Mouse (Mus musculus): Measurements from ENCODE around the gene Sox30.

Sox30 gene

GRCm38 (mm10) chr11:46055896-46056769 is 76.0 kb downstream of the Sox30 start, which contains the start of gene Adam19:
Gene Adam19, plus strand, starts transcription at chr11:46055992.
- DNase-seq (ENCODE audit: low spot score) = peak; percentile 30

GRCm38 (mm10) chr11:46056770-46057411 is 76.8 kb downstream of the Sox30 start:
- no peak for DNase-seq (ENCODE audit: low spot score)

- DNase-seq (ENCODE audit: low spot score) = no peak
Observed at GRCm38 (mm10) chr11:46058011-46058410, 77.9 kb downstream of the Sox30 start.

GRCm38 (mm10) chr11:46058916-46059315 is 78.8 kb downstream of the Sox30 start:
- DNase-seq (ENCODE audit: low spot score) = no peak

- DNase-seq (ENCODE audit: low spot score) = no peak
Observed at GRCm38 (mm10) chr11:46059887-46060650, 80.0 kb downstream of the Sox30 start.

- no peak for DNase-seq (ENCODE audit: low spot score)
Observed at GRCm38 (mm10) chr11:46060651-46061020, 80.5 kb downstream of the Sox30 start.

- no peak for DNase-seq (ENCODE audit: low spot score)
Observed at GRCm38 (mm10) chr11:46061776-46062445, 81.8 kb downstream of the Sox30 start.

- DNase-seq (ENCODE audit: low spot score) = no peak
Observed at GRCm38 (mm10) chr11:46062569-46062968, 82.5 kb downstream of the Sox30 start.

- no peak for DNase-seq (ENCODE audit: low spot score)
Observed at GRCm38 (mm10) chr11:46062993-46063731, 83.1 kb downstream of the Sox30 start.

- DNase-seq (ENCODE audit: low spot score) = no peak
Observed at GRCm38 (mm10) chr11:46064767-46065166, 84.7 kb downstream of the Sox30 start.

GRCm38 (mm10) chr11:46065201-46066011 is 85.3 kb downstream of the Sox30 start:
- DNase-seq (ENCODE audit: low spot score) = no peak
